Mouse (Mus musculus) intestine, embryonic 16.5 days (tissue): ENCODE data around the gene Atf1. TPM values are rescaled to one million over a fixed set of nuclear protein-coding genes. Genes with fewer than 3 reads are reported as not detected.
"Not testable (repeated sequence)": the region's sequence is repeated elsewhere in the genome, so short reads cannot be mapped to it uniquely, and the experiment has no call there.

Source experiments
- ATAC-seq: fragments of 200-750 bp; cut with Nextera tagmentation; 2 replicates; pipeline ENCODE4 v1.8.0; 2017; ENCODE audit warnings: moderate TSS enrichment, moderate library complexity
- H3K27ac ChIP-seq: fragments of 300-500 bp; sonication (generic); 2 replicates; pipeline ENCODE4 v1.5.1; 2014; ENCODE audit warnings: mild to moderate bottlenecking, low read length
- H3K27me3 ChIP-seq: fragments of 300-500 bp; sonication (generic); replicated peaks from 2 replicates; pipeline ENCODE4 v1.6.1; 2014; ENCODE audit warnings: low read length, control low read depth, mixed read lengths; ENCODE audit not compliant: control insufficient read depth, insufficient read depth
- H3K36me3 ChIP-seq: fragments of 300-500 bp; sonication (generic); 2 replicates; pipeline ENCODE4 v1.6.1; 2014; ENCODE audit warnings: low read length, control low read depth; ENCODE audit not compliant: control insufficient read depth, insufficient read depth
- H3K4me1 ChIP-seq: fragments of 300-500 bp; sonication (generic); 2 replicates; pipeline ENCODE4 v1.6.1; 2014; ENCODE audit warnings: low read length, control low read depth, mixed read lengths; ENCODE audit not compliant: control insufficient read depth, insufficient read depth
- H3K4me2 ChIP-seq: fragments of 300-500 bp; sonication (generic); 2 replicates; pipeline ENCODE4 v1.6.1; 2014; ENCODE audit warnings: low read depth, low read length, control low read depth
- H3K4me3 ChIP-seq: fragments of 300-500 bp; sonication (generic); 2 replicates; pipeline ENCODE4 v1.5.1; 2014; ENCODE audit warnings: mild to moderate bottlenecking, low read length
- H3K9ac ChIP-seq: fragments of 300-500 bp; sonication (generic); 2 replicates; pipeline ENCODE4 v1.6.1; 2014; ENCODE audit warnings: low read depth, low read length
- H3K9me3 ChIP-seq: fragments of 300-500 bp; sonication (generic); 2 replicates; pipeline ENCODE4 v1.6.1; 2016; ENCODE audit warnings: low read length, control low read depth; ENCODE audit not compliant: control insufficient read depth
- WGBS: fragments of 180-500 bp; shearing (Covaris S2); extraction: QIAGEN DNeasy Blood & Tissue Kit; methylation state at CpG from one replicate; pipeline ENCODE4 v1.1.7; 2014; 5-methylcytosine and 5-hydroxymethylcytosine counted together
- polyA plus RNA-seq: library from polyadenylated mRNA; unstranded; fragments of >200 nt; fragmentation: Nextera tagmentation; extraction: Ambion mirVana; gene quantifications from 2 replicates; pipeline ENCODE4 v1.2.1, GENCODE M21; 2015

The Atf1 gene
- polyA plus RNA-seq, 1 experiment from 2014 or later, result 36.4 TPM

- Histone ChIP-seq H3K4me3 (no peak overlapping the region), H3K36me3 (peaks cover 17% of the 10 kb centered on the region), H3K27ac (no peak overlapping the region), H3K4me1 (no peaks in the 10 kb centered on the region), H3K4me2 (no peak overlapping the region), H3K9me3 (no peaks in the 10 kb centered on the region), H3K9ac (no peak overlapping the region), H3K27me3 (no peaks in the 10 kb centered on the region)
- 93% methylated on average over 9 of the region's 9 CpGs for WGBS
- no peak for ATAC-seq
These were observed 19.7 kb downstream of the Atf1 start for GRCm38 (mm10) chr15:100247296-100247695.

GRCm38 (mm10) chr15:100248665-100249433 lies 21.2 kb downstream of the Atf1 start:
- no peaks in the 10 kb centered on the region for H3K27me3 ChIP-seq
- WGBS, result 93% methylated on average over 6 of the region's 6 CpGs
- no peaks in the 10 kb centered on the region for H3K9me3 ChIP-seq

GRCm38 (mm10) chr15:100251153-100251780 lies 23.6 kb downstream of the Atf1 start:
- H3K9me3 ChIP-seq, result no peaks in the 10 kb centered on the region

More at GRCm38 (mm10) chr15:100248665-100249433, 21.2 kb downstream of the Atf1 start:
- Histone ChIP-seq H3K4me2 (no peak overlapping the region), H3K9ac (no peak overlapping the region), H3K4me3 (no peak overlapping the region), H3K4me1 (no peaks in the 10 kb centered on the region), H3K36me3 (peaks cover 25% of the 10 kb centered on the region), H3K27ac (no peak overlapping the region)
- no peak for ATAC-seq

GRCm38 (mm10) chr15:100256386-100256785 lies 28.8 kb downstream of the Atf1 start:
- H3K36me3 ChIP-seq, result peaks cover 27% of the 10 kb centered on the region
- no peak overlapping the region for H3K4me3 ChIP-seq
- no peaks in the 10 kb centered on the region for H3K27me3 ChIP-seq
- H3K4me1 ChIP-seq, result no peaks in the 10 kb centered on the region
- H3K9ac ChIP-seq, result no peak overlapping the region
- no peak overlapping the region for H3K4me2 ChIP-seq
- 82% methylated on average over 6 of the region's 6 CpGs for whole genome bisulfite sequencing
- no peak for ATAC-seq
- no peaks in the 10 kb centered on the region for H3K9me3 ChIP-seq
- H3K27ac ChIP-seq, result no peak overlapping the region

More at GRCm38 (mm10) chr15:100251153-100251780, 23.6 kb downstream of the Atf1 start:
- Histone ChIP-seq H3K4me3 (no peak overlapping the region), H3K4me1 (no peaks in the 10 kb centered on the region), H3K36me3 (peaks cover 31% of the 10 kb centered on the region), H3K9ac (no peak overlapping the region), H3K4me2 (no peak overlapping the region), H3K27me3 (no peaks in the 10 kb centered on the region), H3K27ac (no peak overlapping the region)
- WGBS, result 81% methylated on average over 6 of the region's 6 CpGs
- no peak for ATAC-seq

GRCm38 (mm10) chr15:100257305-100257704 lies 29.7 kb downstream of the Atf1 start:
- WGBS, result 92% methylated on average over 5 of the region's 5 CpGs
- Histone ChIP-seq H3K36me3 (peaks cover 21% of the 10 kb centered on the region), H3K4me3 (no peak overlapping the region), H3K4me1 (no peaks in the 10 kb centered on the region), H3K9ac (no peak overlapping the region), H3K4me2 (no peak overlapping the region), H3K27ac (no peak overlapping the region), H3K27me3 (no peaks in the 10 kb centered on the region), H3K9me3 (no peaks in the 10 kb centered on the region)
- no peak for ATAC-seq

- ATAC-seq, result no peak
- Histone ChIP-seq H3K27me3 (no peaks in the 10 kb centered on the region), H3K36me3 (peaks cover 13% of the 10 kb centered on the region), H3K9me3 (no peaks in the 10 kb centered on the region), H3K4me2 (no peak overlapping the region), H3K27ac (no peak overlapping the region), H3K4me3 (no peak overlapping the region), H3K4me1 (no peaks in the 10 kb centered on the region), H3K9ac (no peak overlapping the region)
- WGBS, result 90% methylated on average over 7 of the region's 7 CpGs
These were observed 31.2 kb downstream of the Atf1 start for GRCm38 (mm10) chr15:100258646-100259425.

GRCm38 (mm10) chr15:100260351-100260750 lies 32.7 kb downstream of the Atf1 start:
- H3K4me2 ChIP-seq, H3K9ac ChIP-seq, H3K27ac ChIP-seq, H3K4me3 ChIP-seq, H3K9me3 ChIP-seq, ATAC-seq, H3K36me3 ChIP-seq, H3K27me3 ChIP-seq, H3K4me1 ChIP-seq: not testable (repeated sequence)
- WGBS, result 92% methylated on average over 6 of the region's 7 CpGs

GRCm38 (mm10) chr15:100263246-100263905 lies 35.8 kb downstream of the Atf1 start:
- H3K9me3 ChIP-seq, result no peaks in the 10 kb centered on the region
- H3K36me3 ChIP-seq, result no peaks in the 10 kb centered on the region
- no peaks in the 10 kb centered on the region for H3K4me1 ChIP-seq
- no peak overlapping the region for H3K4me3 ChIP-seq
- H3K27me3 ChIP-seq, result no peaks in the 10 kb centered on the region
- WGBS, result 29% methylated on average over 4 of the region's 4 CpGs
- H3K27ac ChIP-seq, result no peak overlapping the region
- 0 out of 2 replicates have a peak, but pooled peaks have one; percentile 33 for ATAC-seq
- H3K9ac ChIP-seq, result no peak overlapping the region
- H3K4me2 ChIP-seq, result no peak overlapping the region
